Comparison of ENCODE assay signal across 15 mouse cellular contexts in genomic region chr12:5381694-5382093, GRCm38 (mm10). TPM values are rescaled to one million over a fixed set of nuclear protein-coding genes. Genes with fewer than 3 reads are reported as not detected.
DNase-seq lines count a peak whose midpoint lies in the region.
"Had no signal": no experiment of that assay in that cellular context is flagged by ENCODE, and none has a peak within 500 bp of the region (broad histone marks: within the 10 kb centered on the region; RNA-seq: fewer than 3 reads in every experiment).

No protein-coding gene starts in this region.

- DNase-seq in cerebellum, adult 9-11 months: peak; percentile 25
- DNase-seq in cerebellum, adult 8-10 months: no peak
- DNase-seq in heart, adult 11 months: peak; percentile 70
- DNase-seq in heart, postnatal 14 days: no peak
- peak; percentile 50 for DNase-seq in left cerebral cortex, postnatal 4 days
- DNase-seq in left cerebral cortex, adult 9 months (ENCODE audit: low spot score in 2 of 2): no peak
- DNase-seq: adrenal gland, adult 2 months; adrenal gland, postnatal 14 days; B cell, adult 2 months; gastrocnemius, postnatal 10 days; gastrocnemius, postnatal 36 days; kidney, adult 18-20 months; kidney, adult 9 months had no signal

- intact Hi-C loops in heart, postnatal 14 days (cut with DNase I): no loop called here
- intact Hi-C loops in left cerebral cortex, postnatal 4 days (cut with DNase I): no loop called here

RNA-seq across cellular contexts. Expression of gene Klhl29, which starts 6.2 kb away (rescaled TPM):
- under 1 TPM; 0.49 to 0.55 TPM for total RNA-seq in heart, postnatal 14 days (2021)
- 10 to 100 TPM; 39.9 to 42.8 TPM for total RNA-seq in left cerebral cortex, postnatal 4 days (2021)
- total RNA-seq: granulocyte monocyte progenitor cell, adult 5-6 weeks; hematopoietic stem cell, adult 5-6 weeks had no signal

Comparison
In these comparisons a context has a peak if more than half of its experiments do, and no peak if none do; other contexts are left out.
1. DNase-seq: peak in cerebellum, adult 9-11 months (single experiment), heart, adult 11 months (single experiment) and left cerebral cortex, postnatal 4 days (single experiment); none in cerebellum, adult 8-10 months (single experiment), heart, postnatal 14 days (0 of 2) and left cerebral cortex, adult 9 months (0 of 2).
2. RNA of gene Klhl29, which starts 6.2 kb away (total RNA-seq): 39.9 to 42.8 TPM in left cerebral cortex, postnatal 4 days; 0.49 to 0.55 TPM in heart, postnatal 14 days; every median in the first group is over 10 times any median in the second.